Mouse (Mus musculus) thymus, adult 18-20 months (tissue): ENCODE measurements around the gene Tob2.

Experiments used
- DNase-seq, 2 experiments: peaks; one replicate each; pipeline ENCODE4 v3.0.0; 2022; ENCODE audit warnings: mixed read lengths in 2 of 2

Gene Tob2

GRCm38 (mm10) chr15:81859330-81860255, 997 bp upstream of the Tob2 start:
- DNase-seq: peak; percentile 71 to 85

GRCm38 (mm10) chr15:81858138-81858516, 469 bp downstream of the Tob2 start:
- DNase-seq: peak; percentile 88 to 90

GRCm38 (mm10) chr15:81857724-81858116, 876 bp downstream of the Tob2 start:
- no peak for DNase-seq

- peak in 1 of 2 experiments; percentile 35 for DNase-seq
Observed at GRCm38 (mm10) chr15:81856938-81857723, 1.5 kb downstream of the Tob2 start.

GRCm38 (mm10) chr15:81856030-81856790, 2.4 kb downstream of the Tob2 start:
- peak; percentile 74 to 81 for DNase-seq

GRCm38 (mm10) chr15:81853081-81853480, 5.5 kb downstream of the Tob2 start:
- no peak for DNase-seq

- DNase-seq: no peak
Observed at GRCm38 (mm10) chr15:81852411-81853000, 6.1 kb downstream of the Tob2 start.

- DNase-seq: peak in 1 of 2 experiments; percentile 56
Observed at GRCm38 (mm10) chr15:81851375-81851774, 7.2 kb downstream of the Tob2 start.

- DNase-seq: peak; percentile 63 to 72
Observed at GRCm38 (mm10) chr15:81850718-81851117, 7.9 kb downstream of the Tob2 start.

- DNase-seq: peak in 1 of 2 experiments; percentile 23
Observed at GRCm38 (mm10) chr15:81849104-81849503, 9.5 kb downstream of the Tob2 start.

GRCm38 (mm10) chr15:81848301-81848700, 10.3 kb downstream of the Tob2 start:
- peak in 1 of 2 experiments; percentile 60 for DNase-seq

GRCm38 (mm10) chr15:81847861-81848260, 10.7 kb downstream of the Tob2 start:
- DNase-seq: no peak

- no peak for DNase-seq
Observed at GRCm38 (mm10) chr15:81847161-81847560, 11.4 kb downstream of the Tob2 start.

GRCm38 (mm10) chr15:81846755-81847154, 11.8 kb downstream of the Tob2 start:
- no peak for DNase-seq

- no peak for DNase-seq
Observed at GRCm38 (mm10) chr15:81845724-81846123, 12.9 kb downstream of the Tob2 start.

- DNase-seq: no peak
Observed at GRCm38 (mm10) chr15:81845033-81845625, 13.5 kb downstream of the Tob2 start.

- no peak for DNase-seq
Observed at GRCm38 (mm10) chr15:81842275-81842674, 16.3 kb downstream of the Tob2 start.

- no peak for DNase-seq
Observed at GRCm38 (mm10) chr15:81840306-81840705, 18.3 kb downstream of the Tob2 start.

- DNase-seq: peak in 1 of 2 experiments; percentile 24
Observed at GRCm38 (mm10) chr15:81839634-81840033, 19.0 kb downstream of the Tob2 start.

GRCm38 (mm10) chr15:81838554-81839235, 19.9 kb downstream of the Tob2 start:
- no peak for DNase-seq
